Mouse (Mus musculus) gastrocnemius, adult 8-10 months (tissue): ENCODE results near the gene Als2. TPM values are rescaled to one million over a fixed set of nuclear protein-coding genes. Genes with fewer than 3 reads are reported as not detected.

Experiments used
- DNase-seq, 2 experiments: peaks; one replicate each; pipeline ENCODE4 v3.0.0; 2022; ENCODE audit warnings: low spot score in 2 of 2
- total RNA-seq, 4 experiments: library from RNA; stranded (reverse); gene quantifications; 2 replicates each; pipeline ENCODE4 v1.2.4; 2022

Als2 gene
- total RNA-seq: 10 to 100 TPM; 16.5 to 18.5 (median 17.7) TPM

GRCm38 (mm10) chr1:59236856-59237441 is at the start of gene Als2:
Als2 (minus strand) TSS chr1:59237231.
- DNase-seq: peak; percentile 96 to 97

- no peak for DNase-seq
Observed at GRCm38 (mm10) chr1:59286316-59286850, 49.4 kb upstream of the Als2 start.

- DNase-seq: no peak
Observed at GRCm38 (mm10) chr1:59285880-59286279, 48.8 kb upstream of the Als2 start.

GRCm38 (mm10) chr1:59272189-59272588 is 35.2 kb upstream of the Als2 start:
- no peak for DNase-seq

- no peak for DNase-seq
Observed at GRCm38 (mm10) chr1:59269951-59270689, 33.1 kb upstream of the Als2 start.

- DNase-seq: no peak
Observed at GRCm38 (mm10) chr1:59269466-59269865, 32.4 kb upstream of the Als2 start.

- DNase-seq: no peak
Observed at GRCm38 (mm10) chr1:59268931-59269330, 31.9 kb upstream of the Als2 start.

GRCm38 (mm10) chr1:59257736-59258135 is 20.7 kb upstream of the Als2 start:
- no peak for DNase-seq

- peak in 1 of 2 experiments; percentile 3 for DNase-seq
Observed at GRCm38 (mm10) chr1:59256751-59257231, 19.8 kb upstream of the Als2 start, which contains the start of gene Cdk15. Cdk15 (plus strand) TSS chr1:59256906.

GRCm38 (mm10) chr1:59253301-59253909 is 16.4 kb upstream of the Als2 start:
- DNase-seq: no peak

- no peak for DNase-seq
Observed at GRCm38 (mm10) chr1:59252762-59253161, 15.7 kb upstream of the Als2 start.

- DNase-seq: peak in 1 of 2 experiments; percentile 13
Observed at GRCm38 (mm10) chr1:59247602-59248001, 10.6 kb upstream of the Als2 start.

GRCm38 (mm10) chr1:59243770-59244169 is 6.7 kb upstream of the Als2 start:
- DNase-seq: no peak

GRCm38 (mm10) chr1:59237614-59238211 is 682 bp upstream of the Als2 start:
- peak; percentile 50 to 54 for DNase-seq

GRCm38 (mm10) chr1:59229187-59229586 is 7.8 kb downstream of the Als2 start:
- no peak for DNase-seq

- no peak for DNase-seq
Observed at GRCm38 (mm10) chr1:59228552-59228951, 8.5 kb downstream of the Als2 start.

- no peak for DNase-seq
Observed at GRCm38 (mm10) chr1:59222101-59222825, 14.8 kb downstream of the Als2 start.

- DNase-seq: no peak
Observed at GRCm38 (mm10) chr1:59221591-59221990, 15.4 kb downstream of the Als2 start.

- no peak for DNase-seq
Observed at GRCm38 (mm10) chr1:59220371-59220770, 16.7 kb downstream of the Als2 start.

- no peak for DNase-seq
Observed at GRCm38 (mm10) chr1:59215446-59215845, 21.6 kb downstream of the Als2 start.

GRCm38 (mm10) chr1:59212951-59213350 is 24.1 kb downstream of the Als2 start:
- DNase-seq: no peak
